Comparison of ENCODE assay signal across 21 mouse cellular contexts in the genomic region with DNA sequence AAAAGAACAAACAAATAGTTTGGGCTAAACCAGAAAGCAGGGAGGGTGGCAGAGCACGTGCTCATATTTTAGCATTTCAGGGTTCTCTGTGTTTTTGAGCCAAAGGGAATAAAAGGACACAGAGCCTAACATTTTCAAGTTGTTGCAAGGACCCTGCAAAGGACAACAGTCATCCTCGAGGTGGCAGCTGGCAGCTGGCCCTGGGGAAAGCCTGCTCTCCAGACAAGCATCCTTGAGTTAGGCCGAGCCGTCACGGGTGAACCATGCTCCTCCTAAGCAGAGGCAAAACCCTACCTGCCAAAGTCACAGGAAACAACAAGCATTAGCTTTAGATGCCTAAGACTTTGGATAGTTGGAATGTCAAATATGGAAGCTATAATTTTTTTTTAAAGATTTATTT. TPM values are rescaled to one million over a fixed set of nuclear protein-coding genes. Genes with fewer than 3 reads are reported as not detected.
"Had no signal": no experiment of that assay in that cellular context is flagged by ENCODE, and none has a peak within 500 bp of the region (broad histone marks: within the 10 kb centered on the region; RNA-seq: fewer than 3 reads in every experiment).

No protein-coding gene starts in this region.

- H3K36me3 ChIP-seq: liver, embryonic 15.5 days had no signal

- H3K4me3 ChIP-seq: kidney, embryonic 15.5 days; limb, embryonic 10.5 days; limb, embryonic 13.5 days; liver, embryonic 12.5 days; liver, embryonic 15.5 days; midbrain, embryonic 12.5 days; myocyte; neural tube, embryonic 13.5 days had no signal

- H3K27me3 ChIP-seq: kidney, embryonic 15.5 days; limb, embryonic 13.5 days; liver, embryonic 12.5 days; liver, embryonic 15.5 days; midbrain, embryonic 12.5 days; neural tube, embryonic 13.5 days had no signal

- H3K9me3 ChIP-seq: kidney, embryonic 15.5 days; limb, embryonic 10.5 days; limb, embryonic 13.5 days; liver, embryonic 12.5 days; liver, embryonic 15.5 days; neural tube, embryonic 13.5 days had no signal

- H3K27ac ChIP-seq: kidney, embryonic 15.5 days; limb, embryonic 10.5 days; limb, embryonic 13.5 days; liver, embryonic 12.5 days; liver, embryonic 15.5 days; midbrain, embryonic 12.5 days; neural tube, embryonic 13.5 days had no signal

- ATAC-seq: liver, embryonic 12.5 days; midbrain, embryonic 16.5 days had no signal

- DNase-seq: kidney, postnatal 10 days; kidney, postnatal 36 days; liver; lung, adult 18-20 months; lung, postnatal 14 days; lung, postnatal 4 days; retina, postnatal 1 day; right cerebral cortex, postnatal 25 days; spleen, adult 18-20 months; thymus, adult 18-20 months; thymus, postnatal 36 days had no signal

- H3K9ac ChIP-seq: kidney, embryonic 15.5 days; limb, embryonic 13.5 days; liver, embryonic 12.5 days; liver, embryonic 15.5 days; midbrain, embryonic 12.5 days; neural tube, embryonic 13.5 days had no signal

- H3K4me2 ChIP-seq: kidney, embryonic 15.5 days; limb, embryonic 13.5 days; liver, embryonic 12.5 days; liver, embryonic 15.5 days; midbrain, embryonic 12.5 days; neural tube, embryonic 13.5 days had no signal

- H3K4me1 ChIP-seq: liver, embryonic 15.5 days had no signal

RNA-seq across cellular contexts. Expression of gene Jam3, which starts 10.2 kb away (rescaled TPM):
- total RNA-seq: megakaryocyte-erythroid progenitor cell, adult 5-6 weeks had no signal
